Mouse (Mus musculus): ENCODE results near the gene F12. TPM values are rescaled to one million over a fixed set of nuclear protein-coding genes. Genes with fewer than 3 reads are reported as not detected.

The F12 gene
- total and polyA plus RNA-seq, 3 experiments: not detected

DNA sequence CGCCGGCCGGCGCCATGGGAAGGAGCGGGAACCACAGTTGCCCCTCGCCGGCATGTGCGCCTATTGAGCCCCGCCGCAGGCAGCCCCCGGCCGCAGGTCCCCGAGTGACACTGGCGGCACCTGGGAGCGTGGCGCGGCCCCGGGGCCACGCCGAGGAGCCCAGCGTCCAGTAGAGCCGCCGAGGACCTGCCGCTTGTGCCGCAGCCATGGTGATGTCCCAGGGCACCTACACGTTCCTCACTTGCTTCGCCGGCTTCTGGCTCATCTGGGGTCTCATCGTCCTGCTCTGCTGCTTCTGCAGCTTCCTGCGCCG lies 45.2 kb upstream of the F12 start:
- Histone ChIP-seq H3K4me3 (ENCODE audit: control insufficient read depth in 1 of 2, insufficient read depth in 1 of 2, low read depth in 2 of 2, low read length in 2 of 2) (peak overlapping the region; percentile 58 to 73), H3K27me3 (ENCODE audit: control insufficient read depth in 1 of 2, insufficient read depth in 2 of 2, low read length in 2 of 2) (no peaks in the 10 kb centered on the region), H3K4me1 (ENCODE audit: control insufficient read depth in 1 of 2, insufficient read depth in 2 of 2, low read length in 2 of 2) (peaks cover 0 to 4% of the 10 kb centered on the region in 2 experiments; a peak in 2 of 4 replicates), H3K36me3 (ENCODE audit: control insufficient read depth in 1 of 2, insufficient read depth in 2 of 2, low read length in 2 of 2) (no peaks in the 10 kb centered on the region), H3K9me3 (replicated peaks; ENCODE audit: insufficient read depth, low read length) (no peaks in the 10 kb centered on the region), H3K27ac (ENCODE audit: control insufficient read depth, low read depth, low read length) (no peak overlapping the region), H3K79me2 (ENCODE audit: control insufficient read depth, insufficient read depth, low read length, poor library complexity) (no peaks in the 10 kb centered on the region; the same call in 1 of the 2 replicates), H3K9ac (ENCODE audit: control insufficient read depth, low read depth, low read length, poor library complexity, severe bottlenecking) (peak overlapping the region; percentile 83)
- no peak for DNase-seq (ENCODE audit: low read depth, low spot score)
- TF ChIP-seq TCF12 (IDR thresholded peaks at IDR 0.05; ENCODE audit: low read depth, low read length): no peak
- no peak for TF ChIP-seq ZMIZ1 (IDR thresholded peaks at IDR 0.05; ENCODE audit: low read depth, low read length)
- TF ChIP-seq UBTF (IDR thresholded peaks at IDR 0.05; ENCODE audit: borderline replicate concordance, insufficient read depth, low read depth, low read length): no peak
- TF ChIP-seq ZC3H11A (IDR thresholded peaks at IDR 0.05; ENCODE audit: low read depth, low read length): no peak
- TF ChIP-seq USF1 (IDR thresholded peaks at IDR 0.05; ENCODE audit: low read depth, low read length): no peak
- no peak for TF ChIP-seq MYC (IDR thresholded peaks at IDR 0.05; ENCODE audit: low read depth, low read length)
- no peak for TF ChIP-seq MAZ (IDR thresholded peaks at IDR 0.05; ENCODE audit: low read depth, low read length)
- no peak for TF ChIP-seq NELFE (IDR thresholded peaks at IDR 0.05; ENCODE audit: low read depth, low read length)
- no peak for TF ChIP-seq GATA1 (IDR thresholded peaks at IDR 0.05; ENCODE audit: low read depth, low read length)
- no peak for TF ChIP-seq ZKSCAN1 (IDR thresholded peaks at IDR 0.05; ENCODE audit: low read depth, low read length)
- no peak for TF ChIP-seq KAT2A (conservative IDR thresholded peaks at IDR 0.05; ENCODE audit: low read depth, low read length)
- TF ChIP-seq HCFC1 (IDR thresholded peaks at IDR 0.05; ENCODE audit: low read depth, low read length): no peak
- TF ChIP-seq MAX (IDR thresholded peaks at IDR 0.05; ENCODE audit: low read length): no peak
- no peak for TF ChIP-seq ZNF384 (IDR thresholded peaks at IDR 0.05; ENCODE audit: low read depth, low read length)
- TF ChIP-seq MEF2A (IDR thresholded peaks at IDR 0.05; ENCODE audit: extremely low read depth, insufficient replicate concordance, low read depth, low read length, poor library complexity, severe bottlenecking): no peak
- TF ChIP-seq BHLHE40 (IDR thresholded peaks at IDR 0.05; ENCODE audit: borderline replicate concordance, low read depth, low read length): no peak
- TF ChIP-seq EP300 (IDR thresholded peaks at IDR 0.05; ENCODE audit: low read depth in 1 of 2, low read length in 2 of 2): no peak

DNA sequence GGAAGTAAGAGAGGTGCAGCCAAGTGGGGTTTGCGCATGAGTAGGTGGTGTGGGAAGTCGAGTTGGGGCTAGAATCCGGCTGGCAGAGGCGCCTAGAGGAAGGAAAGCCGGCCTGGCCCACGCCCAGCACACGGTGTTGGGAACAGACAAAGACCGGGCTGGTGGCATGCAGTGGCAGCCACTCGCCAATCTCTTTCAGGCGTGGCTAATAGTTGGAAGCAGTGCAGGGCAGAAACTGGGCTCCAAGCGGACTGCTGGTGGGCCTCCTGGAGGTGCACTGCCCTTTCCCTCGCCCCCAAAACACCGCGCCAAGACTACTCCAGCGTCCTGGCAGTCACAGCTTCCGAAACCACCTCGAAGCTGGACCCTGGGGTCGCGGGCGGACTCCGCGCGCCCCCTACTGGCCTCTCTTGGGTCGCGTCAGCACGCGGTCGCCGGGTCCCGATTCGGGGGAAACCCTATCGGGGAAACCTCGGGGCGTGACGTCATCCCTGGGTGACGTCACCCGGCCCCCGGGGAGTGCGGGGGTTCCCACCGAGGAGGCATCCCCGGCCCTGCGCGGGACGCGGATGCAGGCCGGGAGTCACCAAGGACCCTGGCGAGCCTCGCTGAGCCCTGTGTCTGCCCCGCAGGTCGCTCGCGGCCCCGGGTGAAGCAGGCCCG lies 44.7 kb upstream of the F12 start:
- Histone ChIP-seq H3K4me1 (ENCODE audit: control insufficient read depth in 1 of 2, insufficient read depth in 2 of 2, low read length in 2 of 2) (peaks cover 0 to 4% of the 10 kb centered on the region in 2 experiments; a peak in 2 of 4 replicates), H3K9ac (ENCODE audit: control insufficient read depth, low read depth, low read length, poor library complexity, severe bottlenecking) (peak overlapping the region; percentile 83), H3K27me3 (ENCODE audit: control insufficient read depth in 1 of 2, insufficient read depth in 2 of 2, low read length in 2 of 2) (no peaks in the 10 kb centered on the region), H3K4me3 (ENCODE audit: control insufficient read depth in 1 of 2, insufficient read depth in 1 of 2, low read depth in 2 of 2, low read length in 2 of 2) (peak overlapping the region; percentile 58 to 73), H3K27ac (ENCODE audit: control insufficient read depth, low read depth, low read length) (no peak overlapping the region), H3K9me3 (replicated peaks; ENCODE audit: insufficient read depth, low read length) (no peaks in the 10 kb centered on the region), H3K79me2 (ENCODE audit: control insufficient read depth, insufficient read depth, low read length, poor library complexity) (no peaks in the 10 kb centered on the region; the same call in 1 of the 2 replicates), H3K36me3 (ENCODE audit: control insufficient read depth in 1 of 2, insufficient read depth in 2 of 2, low read length in 2 of 2) (no peaks in the 10 kb centered on the region)
- DNase-seq (ENCODE audit: low read depth, low spot score): peak; percentile 88
- TF ChIP-seq CHD2 (IDR thresholded peaks at IDR 0.05; ENCODE audit: low read length): no peak
- peak; percentile 62; the same call in 1 of the 2 replicates for TF ChIP-seq HCFC1 (IDR thresholded peaks at IDR 0.05; ENCODE audit: low read depth, low read length)
- peak; percentile 78; the same call in 1 of the 2 replicates for TF ChIP-seq GABPA (IDR thresholded peaks at IDR 0.05; ENCODE audit: low read depth, low read length)
- peak; percentile 88 for TF ChIP-seq MAZ (IDR thresholded peaks at IDR 0.05; ENCODE audit: low read depth, low read length)
- peak; percentile 88 for TF ChIP-seq RAD21 (IDR thresholded peaks at IDR 0.05; ENCODE audit: low read depth, low read length)
- no peak; the same call in 1 of the 2 replicates for TF ChIP-seq POLR2AphosphoS2 (IDR thresholded peaks at IDR 0.05; ENCODE audit: low read length)
- no peak for TF ChIP-seq KAT2A (conservative IDR thresholded peaks at IDR 0.05; ENCODE audit: low read depth, low read length)
- peak; percentile 51 for TF ChIP-seq TCF12 (IDR thresholded peaks at IDR 0.05; ENCODE audit: low read depth, low read length)
- TF ChIP-seq JUND (IDR thresholded peaks at IDR 0.05; ENCODE audit: low read depth, low read length): no peak
- TF ChIP-seq ZNF384 (IDR thresholded peaks at IDR 0.05; ENCODE audit: low read depth, low read length): no peak
- TF ChIP-seq ELF1 (IDR thresholded peaks at IDR 0.05; ENCODE audit: low read depth, low read length): peak; percentile 39; the same call in 1 of the 2 replicates
- 0 out of 2 replicates have a peak, but pooled peaks have one; percentile 35 for TF ChIP-seq TBP (IDR thresholded peaks at IDR 0.05; ENCODE audit: low read depth, low read length)
- no peak for TF ChIP-seq ZMIZ1 (IDR thresholded peaks at IDR 0.05; ENCODE audit: low read depth, low read length)
- TF ChIP-seq ZC3H11A (IDR thresholded peaks at IDR 0.05; ENCODE audit: low read depth, low read length): peak; percentile 76
- TF ChIP-seq NELFE (IDR thresholded peaks at IDR 0.05; ENCODE audit: low read depth, low read length): peak; percentile 35; the same call in 1 of the 2 replicates
- no peak for TF ChIP-seq MAFK (IDR thresholded peaks at IDR 0.05; ENCODE audit: borderline replicate concordance, low read depth, low read length)
- TF ChIP-seq RCOR1 (IDR thresholded peaks at IDR 0.05; ENCODE audit: low read depth, low read length): peak; percentile 62
- no peak for TF ChIP-seq USF2 (IDR thresholded peaks at IDR 0.05; ENCODE audit: borderline replicate concordance in 1 of 2, insufficient read depth in 1 of 2, low read depth in 1 of 2, low read length in 2 of 2)
- peak; percentile 83 for TF ChIP-seq MAX (IDR thresholded peaks at IDR 0.05; ENCODE audit: low read length)
- peak; percentile 89 for TF ChIP-seq MXI1 (IDR thresholded peaks at IDR 0.05; ENCODE audit: low read depth, low read length)

Data from MEL (cell line).